Mouse (Mus musculus): ENCODE measurements around the gene Phc1. TPM values are rescaled to one million over a fixed set of nuclear protein-coding genes. Genes with fewer than 3 reads are reported as not detected.

Phc1 gene
- polyA plus RNA-seq, 1 experiment from 2014 or later, result 19.8 TPM

GRCm38 (mm10) chr6:122343719-122344118, 3.4 kb upstream of the Phc1 start:
- no peak overlapping the region for H3K4me2 ChIP-seq (ENCODE audit: low read length)
- 25% methylated on average over 10 of the region's 10 CpGs for WGBS
- no peak for DNase-seq (ENCODE audit: low spot score)

GRCm38 (mm10) chr6:122342125-122342524, 1.8 kb upstream of the Phc1 start:
- H3K36me3 ChIP-seq (ENCODE audit: control insufficient read depth, insufficient read depth, low read length), result no peaks in the 10 kb centered on the region
- H3K4me3 ChIP-seq (ENCODE audit: low read depth, low read length), result no peak overlapping the region
- H3K9me3 ChIP-seq (ENCODE audit: control insufficient read depth, low read length), result no peaks in the 10 kb centered on the region
- 21% methylated on average over 5 of the region's 5 CpGs for WGBS
- peaks cover 12% of the 10 kb centered on the region for H3K4me1 ChIP-seq (replicated peaks; ENCODE audit: control insufficient read depth, insufficient read depth, low read length)
- H3K4me2 ChIP-seq (ENCODE audit: low read length), result no peak overlapping the region
- no peak overlapping the region for H3K9ac ChIP-seq (ENCODE audit: low read length)
- H3K27ac ChIP-seq (ENCODE audit: low read depth), result no peak overlapping the region
- DNase-seq (ENCODE audit: low spot score) (no peak), ATAC-seq (replicated peaks; ENCODE audit: low FRiP score, low TSS enrichment, low read depth) (no peak)
- no peaks in the 10 kb centered on the region for H3K27me3 ChIP-seq (replicated peaks; ENCODE audit: control insufficient read depth, insufficient read depth, low read length)

More at GRCm38 (mm10) chr6:122343719-122344118, 3.4 kb upstream of the Phc1 start:
- no peak for ATAC-seq (replicated peaks; ENCODE audit: low FRiP score, low TSS enrichment, low read depth)
- H3K4me1 ChIP-seq (replicated peaks; ENCODE audit: control insufficient read depth, insufficient read depth, low read length), result peaks cover 12% of the 10 kb centered on the region
- H3K9ac ChIP-seq (ENCODE audit: low read length), result no peak overlapping the region
- H3K27ac ChIP-seq (ENCODE audit: low read depth), result no peak overlapping the region
- H3K4me3 ChIP-seq (ENCODE audit: low read depth, low read length), result no peak overlapping the region
- H3K36me3 ChIP-seq (ENCODE audit: control insufficient read depth, insufficient read depth, low read length), result no peaks in the 10 kb centered on the region
- no peaks in the 10 kb centered on the region for H3K27me3 ChIP-seq (replicated peaks; ENCODE audit: control insufficient read depth, insufficient read depth, low read length)
- no peaks in the 10 kb centered on the region for H3K9me3 ChIP-seq (ENCODE audit: control insufficient read depth, low read length)

- Histone ChIP-seq H3K9me3 (ENCODE audit: control insufficient read depth, low read length) (no peaks in the 10 kb centered on the region), H3K27me3 (replicated peaks; ENCODE audit: control insufficient read depth, insufficient read depth, low read length) (no peaks in the 10 kb centered on the region), H3K36me3 (ENCODE audit: control insufficient read depth, insufficient read depth, low read length) (peaks cover 7% of the 10 kb centered on the region), H3K9ac (ENCODE audit: low read length) (no peak overlapping the region), H3K4me1 (replicated peaks; ENCODE audit: control insufficient read depth, insufficient read depth, low read length) (peaks cover 12% of the 10 kb centered on the region), H3K4me2 (ENCODE audit: low read length) (peak overlapping the region; percentile 64), H3K27ac (ENCODE audit: low read depth) (no peak overlapping the region; the same call in 1 of the 2 replicates), H3K4me3 (ENCODE audit: low read depth, low read length) (no peak overlapping the region)
- ATAC-seq (replicated peaks; ENCODE audit: low FRiP score, low TSS enrichment, low read depth) (no peak), DNase-seq (ENCODE audit: low spot score) (no peak)
- WGBS, result 42% methylated on average over 7 of the region's 7 CpGs
Measured at GRCm38 (mm10) chr6:122341038-122341810, 863 bp upstream of the Phc1 start.

DNA sequence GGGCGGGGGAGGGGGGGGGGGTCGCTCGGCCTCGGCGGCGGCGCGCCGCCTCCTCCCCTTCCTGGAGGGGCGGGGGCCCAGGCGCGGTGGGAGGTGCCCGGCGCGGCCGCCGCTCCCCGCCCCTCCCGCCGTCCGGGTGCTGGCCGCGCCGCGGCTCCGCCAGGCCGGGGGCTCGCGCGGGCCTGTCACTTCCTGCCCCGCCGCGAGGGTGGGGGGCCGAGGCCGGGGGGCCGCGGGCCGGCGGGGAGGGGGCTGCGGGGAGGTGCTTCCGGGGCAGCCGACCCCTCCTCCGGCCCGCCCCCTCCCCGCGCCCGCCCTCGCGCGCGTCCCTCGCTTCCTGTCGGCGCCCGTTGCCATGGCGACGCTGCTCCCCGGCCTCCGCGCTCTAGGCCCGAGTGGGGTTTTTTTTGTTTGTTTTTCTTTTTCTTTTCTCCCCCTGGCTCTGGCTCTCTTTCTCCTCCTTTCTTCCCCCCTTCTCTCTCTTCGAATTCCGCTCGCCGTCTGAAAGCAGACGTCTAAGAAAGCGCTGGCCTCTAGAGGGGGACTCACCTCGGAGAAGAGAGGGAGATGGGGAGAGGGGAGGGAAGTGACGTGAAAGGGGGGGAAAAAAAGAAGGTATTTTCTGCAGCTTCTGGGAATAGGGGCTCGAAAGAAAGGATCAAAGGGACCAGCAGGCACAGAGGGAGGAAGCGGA, 566 bp downstream of the Phc1 start:
- Histone ChIP-seq H3K27me3 (replicated peaks; ENCODE audit: control insufficient read depth, insufficient read depth, low read length) (no peaks in the 10 kb centered on the region), H3K4me3 (ENCODE audit: low read depth, low read length) (peak overlapping the region; percentile 66), H3K36me3 (ENCODE audit: control insufficient read depth, insufficient read depth, low read length) (peaks cover 18% of the 10 kb centered on the region), H3K27ac (ENCODE audit: low read depth) (peak overlapping the region; percentile 97), H3K9ac (ENCODE audit: low read length) (peak overlapping the region; percentile 57), H3K9me3 (ENCODE audit: control insufficient read depth, low read length) (no peaks in the 10 kb centered on the region), H3K4me2 (ENCODE audit: low read length) (peak overlapping the region; percentile 64), H3K4me1 (replicated peaks; ENCODE audit: control insufficient read depth, insufficient read depth, low read length) (peaks cover 12% of the 10 kb centered on the region)
- WGBS, result under 1% methylated on average over 22 of the region's 71 CpGs
- DNase-seq (ENCODE audit: low spot score) (peak; percentile 95), ATAC-seq (replicated peaks; ENCODE audit: low FRiP score, low TSS enrichment, low read depth) (peak; percentile 92)

GRCm38 (mm10) chr6:122339047-122339647, 1.2 kb downstream of the Phc1 start:
- 0% methylated on average over 24 of the region's 51 CpGs for WGBS
- DNase-seq (ENCODE audit: low spot score) (peak; percentile 86), ATAC-seq (replicated peaks; ENCODE audit: low FRiP score, low TSS enrichment, low read depth) (peak; percentile 74)

GRCm38 (mm10) chr6:122337546-122337945, 2.8 kb downstream of the Phc1 start:
- Histone ChIP-seq H3K4me1 (replicated peaks; ENCODE audit: control insufficient read depth, insufficient read depth, low read length) (peaks cover 7% of the 10 kb centered on the region), H3K4me2 (ENCODE audit: low read length) (no peak overlapping the region), H3K36me3 (ENCODE audit: control insufficient read depth, insufficient read depth, low read length) (peaks cover 41% of the 10 kb centered on the region), H3K27ac (ENCODE audit: low read depth) (no peak overlapping the region), H3K27me3 (replicated peaks; ENCODE audit: control insufficient read depth, insufficient read depth, low read length) (no peaks in the 10 kb centered on the region), H3K4me3 (ENCODE audit: low read depth, low read length) (no peak overlapping the region), H3K9ac (ENCODE audit: low read length) (no peak overlapping the region), H3K9me3 (ENCODE audit: control insufficient read depth, low read length) (no peaks in the 10 kb centered on the region)
- 70% methylated on average over 6 of the region's 6 CpGs for WGBS
- DNase-seq (ENCODE audit: low spot score) (no peak), ATAC-seq (replicated peaks; ENCODE audit: low FRiP score, low TSS enrichment, low read depth) (no peak)

More at GRCm38 (mm10) chr6:122339047-122339647, 1.2 kb downstream of the Phc1 start:
- Histone ChIP-seq H3K9ac (ENCODE audit: low read length) (peak overlapping the region; percentile 57), H3K9me3 (ENCODE audit: control insufficient read depth, low read length) (no peaks in the 10 kb centered on the region), H3K4me2 (ENCODE audit: low read length) (peak overlapping the region; percentile 67), H3K36me3 (ENCODE audit: control insufficient read depth, insufficient read depth, low read length) (peaks cover 25% of the 10 kb centered on the region), H3K27ac (ENCODE audit: low read depth) (peak overlapping the region; percentile 97), H3K4me1 (replicated peaks; ENCODE audit: control insufficient read depth, insufficient read depth, low read length) (peaks cover 12% of the 10 kb centered on the region), H3K4me3 (ENCODE audit: low read depth, low read length) (peak overlapping the region; percentile 66), H3K27me3 (replicated peaks; ENCODE audit: control insufficient read depth, insufficient read depth, low read length) (no peaks in the 10 kb centered on the region)

GRCm38 (mm10) chr6:122334786-122335340, 5.5 kb downstream of the Phc1 start:
- 86% methylated on average over 7 of the region's 7 CpGs for WGBS
- no peaks in the 10 kb centered on the region for H3K9me3 ChIP-seq (ENCODE audit: control insufficient read depth, low read length)
- H3K9ac ChIP-seq (ENCODE audit: low read length), result no peak overlapping the region
- no peak overlapping the region for H3K4me2 ChIP-seq (ENCODE audit: low read length)
- ATAC-seq (replicated peaks; ENCODE audit: low FRiP score, low TSS enrichment, low read depth) (no peak), DNase-seq (ENCODE audit: low spot score) (no peak)
- peaks cover 60% of the 10 kb centered on the region for H3K36me3 ChIP-seq (ENCODE audit: control insufficient read depth, insufficient read depth, low read length)
- no peaks in the 10 kb centered on the region for H3K27me3 ChIP-seq (replicated peaks; ENCODE audit: control insufficient read depth, insufficient read depth, low read length)
- H3K4me1 ChIP-seq (replicated peaks; ENCODE audit: control insufficient read depth, insufficient read depth, low read length), result no peaks in the 10 kb centered on the region; the same call in 1 of the 2 replicates
- H3K27ac ChIP-seq (ENCODE audit: low read depth), result no peak overlapping the region
- H3K4me3 ChIP-seq (ENCODE audit: low read depth, low read length), result no peak overlapping the region

- peaks cover 76% of the 10 kb centered on the region for H3K36me3 ChIP-seq (ENCODE audit: control insufficient read depth, insufficient read depth, low read length)
- 90% methylated on average over 13 of the region's 13 CpGs for WGBS
- DNase-seq (ENCODE audit: low spot score) (no peak), ATAC-seq (replicated peaks; ENCODE audit: low FRiP score, low TSS enrichment, low read depth) (no peak)
- no peak overlapping the region for H3K9ac ChIP-seq (ENCODE audit: low read length)
- no peak overlapping the region for H3K27ac ChIP-seq (ENCODE audit: low read depth)
- H3K27me3 ChIP-seq (replicated peaks; ENCODE audit: control insufficient read depth, insufficient read depth, low read length), result no peaks in the 10 kb centered on the region
- H3K4me3 ChIP-seq (ENCODE audit: low read depth, low read length), result no peak overlapping the region
- H3K4me2 ChIP-seq (ENCODE audit: low read length), result no peak overlapping the region
- no peaks in the 10 kb centered on the region for H3K4me1 ChIP-seq (replicated peaks; ENCODE audit: control insufficient read depth, insufficient read depth, low read length)
- no peaks in the 10 kb centered on the region for H3K9me3 ChIP-seq (ENCODE audit: control insufficient read depth, low read length)
Measured at GRCm38 (mm10) chr6:122333081-122333612, 7.2 kb downstream of the Phc1 start.
